Mouse (Mus musculus) lung, postnatal 0 days (tissue): ENCODE results near the gene Atp5g1.

Experiments used
- CTCF ChIP-seq: IDR thresholded peaks from 2 replicates; pipeline ENCODE4 v1.5.1; 2016; ENCODE audit warnings: antibody characterized with exemption, mild to moderate bottlenecking
- EP300 ChIP-seq: IDR thresholded peaks from 2 replicates; pipeline ENCODE4 v1.6.1; 2016; ENCODE audit warnings: antibody characterized with exemption, mild to moderate bottlenecking, control low read depth

DNA sequence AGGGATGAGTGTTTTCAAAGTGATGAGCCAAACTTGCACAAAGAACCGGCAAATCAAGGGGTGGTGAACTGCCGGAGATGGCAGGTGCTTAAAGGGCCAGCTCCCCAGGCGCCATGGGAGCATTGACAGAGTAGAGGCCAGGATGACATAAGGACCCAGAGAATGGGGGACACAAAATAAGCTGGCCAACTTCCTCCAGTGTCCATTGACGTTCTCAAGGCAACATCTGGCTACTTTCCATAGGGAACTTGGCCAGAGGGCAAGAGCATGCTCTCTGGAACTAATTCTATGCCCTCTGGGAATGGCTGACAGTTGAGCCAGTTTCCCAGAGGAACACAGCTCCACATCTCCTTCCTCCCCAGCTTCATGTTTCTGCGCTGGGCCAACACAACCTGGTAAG is 7.2 kb downstream of the Atp5g1 start:
- TF ChIP-seq CTCF (no peak), EP300 (no peak)
